Mouse (Mus musculus) liver, embryonic 14.5 days (tissue): ENCODE measurements around the gene Ccr9. TPM values are rescaled to one million over a fixed set of nuclear protein-coding genes. Genes with fewer than 3 reads are reported as not detected.
A peak's percentile ranks its signal among the peaks of the same experiment; 100 is the strongest.

ENCODE experiments used
- ATAC-seq: fragments of 200-750 bp; cut with Nextera tagmentation; 2 replicates; pipeline ENCODE4 v1.8.0; 2017; ENCODE audit warnings: moderate number of reproducible peaks, mild to moderate bottlenecking, moderate library complexity; ENCODE audit not compliant: insufficient read depth
- DNase-seq, 3 experiments: peaks; one replicate each; pipeline ENCODE4 v3.0.0-alpha.2; 2012 to 2013; ENCODE audit warnings: low read depth in 3 of 3, low spot score in 3 of 3
- H3K27ac ChIP-seq: fragments of 300-500 bp; sonication (generic); 2 replicates; pipeline ENCODE4 v1.5.1; 2014; ENCODE audit warnings: moderate library complexity, mild to moderate bottlenecking, control low read depth, inconsistent platforms
- H3K27me3 ChIP-seq: fragments of 300-500 bp; sonication (generic); 2 replicates; pipeline ENCODE4 v1.6.1; 2014; ENCODE audit warnings: mild to moderate bottlenecking, low read length, moderate library complexity; ENCODE audit not compliant: control insufficient read depth, insufficient read depth
- H3K36me3 ChIP-seq: fragments of 300-500 bp; sonication (generic); replicated peaks from 2 replicates; pipeline ENCODE4 v1.6.1; 2014; ENCODE audit warnings: low read depth; ENCODE audit not compliant: control insufficient read depth, insufficient read depth
- H3K4me1 ChIP-seq, 2 experiments: fragments of 200-500 bp in 1 of 2; fragments of 300-500 bp in 1 of 2; sonication (generic) in 1 of 2; replicated peaks; 2 replicates each; pipeline ENCODE4 v1.6.1; 2012 to 2014; ENCODE audit warnings: antibody characterized with exemption in 1 of 2, inconsistent platforms in 1 of 2, low read length in 1 of 2; ENCODE audit not compliant: control insufficient read depth in 2 of 2, insufficient read depth in 2 of 2
- H3K4me2 ChIP-seq: fragments of 300-500 bp; sonication (generic); 2 replicates; pipeline ENCODE4 v1.6.1; 2014; ENCODE audit warnings: low read depth, mild to moderate bottlenecking, control low read depth, moderate library complexity
- H3K4me3 ChIP-seq, 2 experiments: fragments of 200-500 bp in 1 of 2; fragments of 300-500 bp in 1 of 2; sonication (generic) in 1 of 2; 2 replicates each; pipeline ENCODE4 v1.5.1; 2012 to 2014; ENCODE audit warnings: low read depth in 2 of 2, low read length in 2 of 2, mild to moderate bottlenecking in 2 of 2, control low read depth in 1 of 2, inconsistent platforms in 1 of 2, moderate library complexity in 1 of 2; ENCODE audit not compliant: insufficient read depth in 1 of 2
- H3K9ac ChIP-seq: fragments of 300-500 bp; sonication (generic); replicated peaks from 2 replicates; pipeline ENCODE4 v1.6.1; 2014; ENCODE audit warnings: mild to moderate bottlenecking, control low read depth, moderate library complexity
- H3K9me3 ChIP-seq: fragments of 300-500 bp; sonication (generic); 2 replicates; pipeline ENCODE4 v1.6.1; 2016; ENCODE audit warnings: low read length, mixed read lengths; ENCODE audit not compliant: control insufficient read depth
- CTCF ChIP-seq: IDR thresholded peaks from 2 replicates; pipeline ENCODE4 v1.5.1; 2016; ENCODE audit warnings: antibody characterized with exemption, low read depth, control low read depth
- EP300 ChIP-seq: IDR thresholded peaks from 2 replicates; pipeline ENCODE4 v1.6.1; 2016; ENCODE audit warnings: antibody characterized with exemption, low read depth
- WGBS: fragments of 180-500 bp; shearing (Covaris S2); extraction: QIAGEN DNeasy Blood & Tissue Kit; methylation state at CpG from one replicate; pipeline ENCODE4 v1.1.7; 2014; ENCODE audit not compliant: insufficient replicate concordance; 5-methylcytosine and 5-hydroxymethylcytosine counted together
- polyA plus RNA-seq, 2 experiments: library from polyadenylated mRNA; depleted of rRNA in 1 of 2; stranded (reverse) in 1 of 2; unstranded in 1 of 2; fragments of >200 nt; fragmentation: Nextera tagmentation in 1 of 2; extraction: Ambion mirVana in 1 of 2; gene quantifications; 2 replicates each; pipeline versions ENCODE4 v1.2.1 to v1.2.3; 2012 to 2014

Gene Ccr9
- polyA plus RNA-seq, 2 experiments = 0.12 to 0.14 TPM

DNA sequence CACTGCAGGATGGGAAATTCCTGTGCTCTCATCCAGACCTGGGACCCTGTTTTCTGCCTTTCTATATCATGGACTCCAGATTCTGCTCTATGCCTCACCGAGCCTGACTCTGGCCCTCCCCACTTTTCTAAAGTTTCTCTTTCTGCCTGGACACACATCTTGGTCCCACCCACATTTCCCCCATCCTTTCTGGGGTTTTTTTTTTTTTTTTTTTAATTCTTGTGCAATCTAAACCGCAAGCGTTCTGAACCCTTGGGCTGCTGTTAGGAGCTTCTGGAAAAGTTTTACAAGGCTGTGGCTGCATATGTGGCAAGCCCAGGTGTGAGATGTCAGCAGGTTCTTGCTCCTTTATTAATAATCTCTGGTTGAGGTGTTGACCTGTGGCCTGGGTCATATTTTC is 5.5 kb downstream of the Ccr9 start:
- no peak overlapping the region for H3K4me3 ChIP-seq
- H3K9ac ChIP-seq = no peak overlapping the region
- ATAC-seq (no peak), DNase-seq (no peak)
- TF ChIP-seq CTCF (no peak), EP300 (no peak)
- H3K9me3 ChIP-seq = no peaks in the 10 kb centered on the region
- no peaks in the 10 kb centered on the region for H3K36me3 ChIP-seq
- peaks cover 27% of the 10 kb centered on the region for H3K27me3 ChIP-seq
- no peak overlapping the region for H3K4me2 ChIP-seq
- WGBS = 33% methylated on average over 3 of the region's 3 CpGs
- H3K27ac ChIP-seq = no peak overlapping the region
- peaks cover 0 to 5% of the 10 kb centered on the region in 2 experiments; a peak in 3 of 4 replicates for H3K4me1 ChIP-seq

DNA sequence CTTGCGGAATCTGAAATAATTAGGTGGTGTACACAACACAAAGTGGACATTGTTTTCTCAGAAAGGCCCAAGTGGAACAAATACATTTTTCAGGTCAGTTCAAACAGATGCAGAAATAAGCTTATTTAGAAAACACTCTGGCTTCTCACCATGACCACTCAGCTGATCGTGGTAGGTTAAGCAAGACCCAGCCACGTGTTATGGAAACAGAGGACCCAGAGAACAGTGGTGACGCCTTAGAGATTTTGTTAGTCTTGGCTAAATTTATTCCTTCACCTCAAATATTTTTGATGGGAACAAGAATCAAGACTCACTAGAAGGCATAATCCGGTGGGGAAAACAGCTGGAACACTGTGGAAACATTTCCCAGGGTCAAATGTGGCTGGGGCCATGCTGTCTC is 8.0 kb downstream of the Ccr9 start:
- no peak overlapping the region for H3K27ac ChIP-seq
- ATAC-seq = no peak
- TF ChIP-seq EP300 = no peak
- no peak for TF ChIP-seq CTCF
- no peak for DNase-seq
- H3K4me2 ChIP-seq = no peak overlapping the region
- WGBS = 62% methylated on average over 5 of the region's 5 CpGs
- no peaks in the 10 kb centered on the region for H3K4me1 ChIP-seq
- H3K9ac ChIP-seq = no peak overlapping the region
- H3K27me3 ChIP-seq = peaks cover 5% of the 10 kb centered on the region
- no peaks in the 10 kb centered on the region for H3K36me3 ChIP-seq
- no peak overlapping the region for H3K4me3 ChIP-seq
- no peaks in the 10 kb centered on the region for H3K9me3 ChIP-seq

DNA sequence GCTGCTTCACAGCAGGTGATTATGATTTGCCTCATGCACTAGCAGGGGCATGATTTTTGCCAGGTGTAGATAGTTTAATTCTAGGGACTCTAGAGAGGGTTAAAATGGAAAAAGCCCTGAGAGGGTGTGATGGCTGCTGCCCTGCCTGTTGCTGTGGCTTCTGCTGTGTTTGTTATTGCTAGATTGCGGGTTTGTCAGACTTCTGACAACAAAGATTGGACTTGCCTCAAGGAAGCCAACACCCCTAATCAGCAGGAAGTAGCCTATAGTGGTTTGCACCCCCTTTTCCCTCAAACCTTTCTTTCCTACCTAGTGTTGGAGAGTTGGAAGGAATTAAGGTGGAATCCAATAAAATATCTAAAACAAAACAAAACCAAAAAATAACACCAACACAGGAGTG is 10.0 kb downstream of the Ccr9 start:
- ATAC-seq = no peak
- WGBS = 20% methylated on average over 1 of the region's 1 CpGs
- no peak overlapping the region for H3K4me3 ChIP-seq
- no peaks in the 10 kb centered on the region for H3K9me3 ChIP-seq
- no peak for TF ChIP-seq CTCF
- TF ChIP-seq EP300 = no peak
- no peaks in the 10 kb centered on the region for H3K36me3 ChIP-seq
- H3K4me2 ChIP-seq = no peak overlapping the region
- H3K9ac ChIP-seq = no peak overlapping the region
- DNase-seq = no peak
- H3K27me3 ChIP-seq = no peaks in the 10 kb centered on the region
- H3K27ac ChIP-seq = no peak overlapping the region
- no peaks in the 10 kb centered on the region for H3K4me1 ChIP-seq

DNA sequence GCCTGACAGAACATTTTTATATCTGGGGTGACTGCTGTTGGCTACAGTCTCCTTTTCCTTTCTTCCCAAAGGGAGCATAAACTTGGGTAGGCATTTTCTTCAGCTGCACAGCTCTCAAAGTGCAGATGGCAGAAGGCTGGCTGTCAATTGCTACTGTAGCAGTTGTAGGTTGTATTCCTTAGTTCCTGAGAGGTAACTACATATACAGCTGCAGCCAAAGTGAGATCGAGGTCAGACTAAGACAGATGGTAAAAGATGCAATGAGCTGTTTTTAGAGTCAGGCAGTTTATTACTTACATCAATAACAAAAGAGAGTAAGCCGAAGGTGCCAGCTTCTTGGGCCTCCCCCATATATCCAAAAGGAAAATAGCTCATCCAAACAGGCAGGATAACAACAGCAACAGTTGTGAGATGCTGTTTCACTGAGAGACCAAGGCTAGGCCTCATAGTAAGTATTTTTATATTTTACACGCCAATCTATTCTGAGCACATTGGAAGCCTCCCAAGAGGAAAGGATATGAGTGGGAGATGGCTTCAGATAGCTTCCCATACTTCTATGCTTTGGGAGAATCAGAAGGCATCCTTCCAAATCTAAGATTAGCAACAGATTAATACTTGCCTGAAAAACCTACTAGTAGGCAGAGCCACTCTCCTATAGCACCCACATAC is 17.5 kb downstream of the Ccr9 start:
- 71% methylated on average over 3 of the region's 3 CpGs for WGBS
- TF ChIP-seq EP300 (no peak), CTCF (no peak)
- peaks cover 5% of the 10 kb centered on the region for H3K36me3 ChIP-seq
- no peaks in the 10 kb centered on the region for H3K27me3 ChIP-seq
- ATAC-seq (no peak), DNase-seq (no peak)
- H3K4me3 ChIP-seq = no peak overlapping the region
- no peak overlapping the region for H3K9ac ChIP-seq
- no peak overlapping the region for H3K4me2 ChIP-seq
- H3K4me1 ChIP-seq = peaks cover 3 to 5% of the 10 kb centered on the region in 2 experiments; a peak in 2 of 4 replicates
- H3K27ac ChIP-seq = no peak overlapping the region
- no peaks in the 10 kb centered on the region for H3K9me3 ChIP-seq

DNA sequence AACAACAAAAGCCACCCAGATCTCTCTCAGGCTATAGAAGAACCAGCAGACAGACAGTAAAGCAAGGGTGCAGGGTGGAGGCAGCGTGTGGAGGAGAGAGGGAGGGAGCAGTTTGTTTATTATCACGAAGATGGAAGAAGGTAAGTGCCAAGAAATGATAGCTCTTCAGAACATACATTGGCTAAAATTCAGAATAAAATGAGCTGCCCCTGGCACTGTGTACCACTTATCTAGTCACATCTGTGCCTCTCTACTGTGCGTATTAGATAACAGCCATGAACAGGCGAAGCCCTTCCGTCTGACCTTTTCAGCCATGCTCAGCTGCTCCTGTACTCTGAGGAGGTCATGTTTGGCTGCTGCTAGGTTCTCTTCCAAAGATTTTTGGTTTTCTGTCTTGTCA is 23.6 kb downstream of the Ccr9 start:
- peaks cover 5% of the 10 kb centered on the region for H3K36me3 ChIP-seq
- peak overlapping the region; percentile 57 for H3K4me2 ChIP-seq
- H3K9me3 ChIP-seq = no peaks in the 10 kb centered on the region
- DNase-seq = peak; percentile 62 to 74 (median 68)
- ATAC-seq = peak; percentile 100
- H3K27ac ChIP-seq = peak overlapping the region; percentile 85
- no peaks in the 10 kb centered on the region for H3K27me3 ChIP-seq
- peaks cover 20 to 21% of the 10 kb centered on the region in 2 experiments for H3K4me1 ChIP-seq
- H3K9ac ChIP-seq = peak overlapping the region; percentile 23
- peak overlapping the region in 1 of 2 experiments; percentile 12; a peak in 1 of 4 replicates for H3K4me3 ChIP-seq
- WGBS = 13% methylated on average over 5 of the region's 5 CpGs
- TF ChIP-seq EP300 (peak; percentile 92), CTCF (no peak)
